Mouse (Mus musculus): ENCODE measurements around the gene Wdr54.

DNA sequence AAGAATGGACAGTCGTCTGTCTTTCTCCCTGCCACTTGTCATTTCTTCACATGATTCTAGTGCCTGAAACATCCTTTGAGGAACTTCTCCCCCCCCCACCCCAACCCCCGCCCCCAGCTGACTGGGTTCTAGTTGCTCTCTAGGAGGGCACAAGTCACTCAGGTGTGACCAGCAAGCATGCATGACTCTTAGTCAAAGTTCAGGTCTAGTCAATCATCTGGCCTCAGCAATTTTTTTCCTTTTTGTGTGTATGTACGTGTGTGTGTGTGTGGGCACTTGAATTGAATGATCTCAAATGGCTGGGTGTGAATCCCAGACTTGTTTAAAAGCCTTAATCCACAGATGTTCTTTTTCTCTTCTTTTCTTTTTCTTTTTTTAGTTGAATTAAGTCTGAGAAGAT, 22.0 kb downstream of the Wdr54 start:
- TF ChIP-seq CTCF (IDR thresholded peaks at IDR 0.05; ENCODE audit: borderline replicate concordance, control insufficient read depth, extremely low read depth, insufficient read depth, low read length, poor library complexity) (no peak), POLR2A (IDR thresholded peaks at IDR 0.05; ENCODE audit: control insufficient read depth, extremely low read depth, insufficient read depth, low read length, poor library complexity) (no peak)

All from thymus, adult 2 months (tissue).